ENCODE assay signal across 5 mouse cellular contexts in the genomic region with DNA sequence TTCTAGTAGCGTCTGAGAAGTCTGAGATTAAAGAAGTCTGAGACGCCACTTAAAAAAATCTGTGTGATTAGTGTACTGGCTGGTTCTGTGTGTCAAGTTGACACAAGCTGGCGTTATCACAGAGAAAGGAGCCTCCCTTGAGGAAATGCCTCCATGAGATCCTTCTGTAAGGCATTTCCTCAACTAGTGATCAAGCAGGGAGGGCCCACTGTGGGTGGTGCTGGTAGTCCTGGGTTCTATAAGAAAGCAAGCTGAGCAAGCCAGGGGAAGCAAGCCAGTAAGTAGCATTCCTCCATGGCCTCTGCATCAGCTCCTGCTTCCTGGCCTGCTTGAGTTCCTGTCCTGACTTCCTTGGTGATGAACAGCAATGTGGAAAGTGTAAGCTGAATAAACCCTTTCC. TPM values are rescaled to one million over a fixed set of nuclear protein-coding genes. Genes with fewer than 3 reads are reported as not detected.
"Had no signal": no experiment of that assay in that cellular context is flagged by ENCODE, and none has a peak within 500 bp of the region (broad histone marks: within the 10 kb centered on the region; RNA-seq: fewer than 3 reads in every experiment).

No protein-coding gene starts in this region.

RNA-seq across cellular contexts. Expression of a gene that starts 20.3 kb away (rescaled TPM):
- total RNA-seq: midbrain, postnatal 0 days had no signal
- polyA plus RNA-seq: limb, embryonic 10.5 days; midbrain, embryonic 11.5 days; midbrain, embryonic 14.5 days; neural tube, embryonic 14.5 days had no signal
